Mouse (Mus musculus): ENCODE measurements around the gene Zfp64. TPM values are rescaled to one million over a fixed set of nuclear protein-coding genes. Genes with fewer than 3 reads are reported as not detected.

The Zfp64 gene
- total and polyA plus RNA-seq, 3 experiments: 20.0 to 37.0 (median 25.1) TPM

DNA sequence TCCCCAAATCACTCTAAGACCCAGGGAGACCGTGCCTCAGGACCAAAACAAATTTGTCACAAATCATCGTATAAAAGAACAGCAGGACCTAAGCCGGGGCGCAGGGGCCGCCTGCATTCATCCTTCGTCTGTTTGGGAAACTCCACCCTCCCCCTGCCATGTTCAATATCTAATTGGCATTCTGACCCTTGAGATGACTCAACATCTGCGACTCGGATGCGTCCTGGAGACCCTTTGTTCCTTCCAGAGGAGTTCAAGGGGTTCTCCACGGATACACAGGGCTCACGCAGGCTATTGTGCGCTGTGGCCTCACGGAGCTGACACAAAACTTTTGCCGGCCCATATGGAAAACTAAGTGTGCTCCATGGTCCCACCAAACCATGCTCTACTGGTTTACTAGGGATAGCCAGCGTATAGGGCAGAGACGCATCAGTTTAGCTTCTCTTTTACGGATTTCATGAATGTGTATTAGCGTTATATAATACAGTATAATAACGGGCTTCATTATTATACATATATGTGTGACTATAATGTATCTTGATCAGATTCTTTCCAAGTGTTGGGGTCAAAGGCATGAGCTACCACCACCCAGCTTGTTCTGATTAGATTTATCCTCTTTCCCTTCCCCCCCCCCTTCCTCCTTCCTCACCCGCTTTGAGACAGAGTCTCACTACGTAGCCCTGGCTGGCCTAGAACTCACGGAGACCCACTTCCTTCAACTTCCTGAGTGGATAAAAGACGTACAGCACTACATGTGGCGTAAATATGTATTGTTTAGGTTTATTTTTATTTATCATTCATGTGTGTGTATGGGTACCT lies 94.3 kb downstream of the Zfp64 start:
- Histone ChIP-seq H3K27me3 (replicated peaks) (no peaks in the 10 kb centered on the region), H3K4me2 (ENCODE audit: insufficient read depth, low read depth, poor library complexity, severe bottlenecking) (no peak overlapping the region), H3K36me3 (replicated peaks in 1 of 2; ENCODE audit: control insufficient read depth in 1 of 2, insufficient read depth in 1 of 2, low read length in 1 of 2) (no peaks in the 10 kb centered on the region), H3K4me1 (ENCODE audit: control insufficient read depth in 1 of 2, insufficient read depth in 2 of 2) (no peaks in the 10 kb centered on the region), H3K27ac (ENCODE audit: insufficient read depth, low read depth) (no peak overlapping the region), H3K9ac (ENCODE audit: insufficient read depth, low read depth) (no peak overlapping the region), H3K4me3 (replicated peaks in 1 of 3; ENCODE audit: low read depth in 2 of 3, low read length in 2 of 3, poor library complexity in 1 of 3) (no peak overlapping the region), H3K9me3 (replicated peaks; ENCODE audit: low read length) (no peaks in the 10 kb centered on the region), H3K79me2 (replicated peaks; ENCODE audit: control insufficient read depth, extremely low read depth, insufficient read depth, poor library complexity, severe bottlenecking) (no peaks in the 10 kb centered on the region)
- in situ Hi-C loops (cut with MboI; ENCODE audit: low pct_ligation_motif_present, low pct_unique_long_range_greater_than_20kb, low sequenced_read_pairs): loop anchor here (10.0 kb wide), 1 partner anchor 176 kb away; no protein-coding TSS in a partner anchor
- dilution Hi-C loops (cut with MboI; ENCODE audit: extremely low pct_ligation_motif_present, extremely low pct_unique_long_range_greater_than_20kb, low sequenced_read_pairs): no loop called here
- TF ChIP-seq ZKSCAN1 (IDR thresholded peaks at IDR 0.05; ENCODE audit: borderline replicate concordance, low read depth, low read length) (no peak), NRF1 (IDR thresholded peaks at IDR 0.05; ENCODE audit: low read depth, low read length) (no peak), ZNF384 (IDR thresholded peaks at IDR 0.05; ENCODE audit: low read depth, low read length) (no peak), POLR2A (IDR thresholded peaks at IDR 0.05; ENCODE audit: low read depth, low read length) (no peak), CTCF (conservative IDR thresholded peaks at IDR 0.05 in 1 of 2, IDR thresholded peaks at IDR 0.05 in 1 of 2; ENCODE audit: low read depth in 2 of 2, low read length in 2 of 2) (no peak), NELFE (IDR thresholded peaks at IDR 0.05; ENCODE audit: low read depth, low read length) (no peak), POLR2AphosphoS2 (IDR thresholded peaks at IDR 0.05; ENCODE audit: low read depth, low read length) (no peak), MYC (IDR thresholded peaks at IDR 0.05; ENCODE audit: low read depth, low read length) (no peak), MAZ (IDR thresholded peaks at IDR 0.05; ENCODE audit: low read depth, low read length) (no peak), KAT2A (IDR thresholded peaks at IDR 0.05; ENCODE audit: insufficient replicate concordance, low read length) (no peak), CHD2 (IDR thresholded peaks at IDR 0.05; ENCODE audit: low read length) (no peak), BHLHE40 (IDR thresholded peaks at IDR 0.05; ENCODE audit: low read depth, low read length) (no peak), CHD1 (IDR thresholded peaks at IDR 0.05; ENCODE audit: low read depth, low read length) (no peak)
- no peak for DNase-seq (ENCODE audit: extremely low read depth)

DNA sequence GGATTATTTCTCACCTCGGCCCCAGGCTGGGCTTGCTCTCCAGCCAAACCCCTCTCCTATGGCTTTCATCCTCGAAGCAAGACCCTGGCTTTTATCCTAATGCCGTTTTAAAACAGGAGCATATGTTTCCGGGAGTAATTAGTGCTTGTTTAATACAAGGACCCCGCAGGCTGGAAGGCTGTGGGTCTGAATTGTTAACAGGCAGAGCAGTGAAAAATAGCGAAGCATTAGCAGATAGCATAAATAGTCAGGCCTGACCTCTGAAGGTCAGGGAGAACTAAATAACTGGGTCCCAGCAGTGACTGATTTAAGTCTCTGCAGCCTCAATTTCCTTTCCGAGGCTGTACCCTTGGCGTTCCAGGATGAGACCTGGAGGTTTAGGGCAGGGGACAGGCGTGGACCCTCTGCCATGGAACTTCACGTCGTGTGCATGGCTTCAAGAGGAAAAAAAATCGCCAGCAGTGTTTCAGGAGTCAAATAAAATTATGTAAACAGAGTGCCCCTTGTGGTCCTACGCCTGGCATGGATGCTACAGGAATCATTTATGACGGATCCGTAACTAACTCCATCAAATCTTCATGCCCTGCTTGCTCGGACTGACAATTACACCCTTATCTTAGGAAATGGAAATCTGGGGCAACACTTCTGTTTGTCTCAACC lies 95.2 kb downstream of the Zfp64 start:
- dilution Hi-C loops (cut with MboI; ENCODE audit: extremely low pct_ligation_motif_present, extremely low pct_unique_long_range_greater_than_20kb, low sequenced_read_pairs): no loop called here
- Histone ChIP-seq H3K27ac (ENCODE audit: insufficient read depth, low read depth) (no peak overlapping the region), H3K4me1 (ENCODE audit: control insufficient read depth in 1 of 2, insufficient read depth in 2 of 2) (no peaks in the 10 kb centered on the region), H3K4me2 (ENCODE audit: insufficient read depth, low read depth, poor library complexity, severe bottlenecking) (no peak overlapping the region), H3K27me3 (replicated peaks) (no peaks in the 10 kb centered on the region), H3K79me2 (replicated peaks; ENCODE audit: control insufficient read depth, extremely low read depth, insufficient read depth, poor library complexity, severe bottlenecking) (no peaks in the 10 kb centered on the region), H3K4me3 (replicated peaks in 1 of 3; ENCODE audit: low read depth in 2 of 3, low read length in 2 of 3, poor library complexity in 1 of 3) (no peak overlapping the region), H3K9me3 (replicated peaks; ENCODE audit: low read length) (no peaks in the 10 kb centered on the region), H3K36me3 (replicated peaks in 1 of 2; ENCODE audit: control insufficient read depth in 1 of 2, insufficient read depth in 1 of 2, low read length in 1 of 2) (no peaks in the 10 kb centered on the region), H3K9ac (ENCODE audit: insufficient read depth, low read depth) (no peak overlapping the region)
- in situ Hi-C loops (cut with MboI; ENCODE audit: low pct_ligation_motif_present, low pct_unique_long_range_greater_than_20kb, low sequenced_read_pairs): loop anchor here (10.0 kb wide), 1 partner anchor 175 kb away; no protein-coding TSS in a partner anchor
- TF ChIP-seq TCF12 (IDR thresholded peaks at IDR 0.05; ENCODE audit: low read depth, low read length) (no peak), CHD1 (IDR thresholded peaks at IDR 0.05; ENCODE audit: low read depth, low read length) (no peak)
- DNase-seq (ENCODE audit: extremely low read depth): no peak

Measured in CH12.LX (cell line).